Mouse (Mus musculus): Measurements from ENCODE around the gene Ptgir. TPM values are rescaled to one million over a fixed set of nuclear protein-coding genes. Genes with fewer than 3 reads are reported as not detected.
A peak's percentile ranks its signal among the peaks of the same experiment; 100 is the strongest.

The Ptgir gene
- polyA plus RNA-seq, 1 experiment from 2014 or later, result 0.44 TPM

DNA sequence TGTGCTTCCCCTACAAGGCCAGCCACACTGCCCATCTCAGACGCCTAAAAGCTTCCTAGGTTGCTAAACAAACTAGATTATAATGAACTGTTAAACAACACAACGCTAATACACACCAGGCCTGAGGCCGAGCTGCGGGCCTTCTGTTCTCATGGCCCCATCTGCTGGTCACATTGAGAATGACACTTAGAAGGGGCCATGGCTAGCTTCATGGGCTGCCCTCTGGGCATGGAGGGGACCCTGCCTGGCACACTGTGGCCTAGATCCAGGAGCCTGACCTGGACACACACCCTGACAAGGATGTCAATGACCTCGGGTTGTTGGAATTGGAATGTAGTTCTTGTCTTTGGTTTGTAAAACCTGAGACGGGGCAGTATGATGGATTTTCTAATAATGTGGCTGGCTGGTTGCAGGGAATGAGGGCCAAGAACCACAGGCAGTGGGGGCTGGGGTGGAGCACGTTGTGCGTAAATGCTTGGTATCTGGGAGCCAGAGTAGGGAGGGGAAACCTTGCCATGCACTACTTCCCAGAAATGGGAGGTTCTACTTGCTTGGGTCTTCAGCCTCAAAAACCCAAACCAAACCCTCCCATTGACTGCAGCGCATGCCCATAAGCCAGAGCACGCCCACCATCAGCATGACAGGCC lies 7.6 kb downstream of the Ptgir start:
- H3K27ac ChIP-seq (replicated peaks; ENCODE audit: low read depth, low read length), result no peak overlapping the region

DNA sequence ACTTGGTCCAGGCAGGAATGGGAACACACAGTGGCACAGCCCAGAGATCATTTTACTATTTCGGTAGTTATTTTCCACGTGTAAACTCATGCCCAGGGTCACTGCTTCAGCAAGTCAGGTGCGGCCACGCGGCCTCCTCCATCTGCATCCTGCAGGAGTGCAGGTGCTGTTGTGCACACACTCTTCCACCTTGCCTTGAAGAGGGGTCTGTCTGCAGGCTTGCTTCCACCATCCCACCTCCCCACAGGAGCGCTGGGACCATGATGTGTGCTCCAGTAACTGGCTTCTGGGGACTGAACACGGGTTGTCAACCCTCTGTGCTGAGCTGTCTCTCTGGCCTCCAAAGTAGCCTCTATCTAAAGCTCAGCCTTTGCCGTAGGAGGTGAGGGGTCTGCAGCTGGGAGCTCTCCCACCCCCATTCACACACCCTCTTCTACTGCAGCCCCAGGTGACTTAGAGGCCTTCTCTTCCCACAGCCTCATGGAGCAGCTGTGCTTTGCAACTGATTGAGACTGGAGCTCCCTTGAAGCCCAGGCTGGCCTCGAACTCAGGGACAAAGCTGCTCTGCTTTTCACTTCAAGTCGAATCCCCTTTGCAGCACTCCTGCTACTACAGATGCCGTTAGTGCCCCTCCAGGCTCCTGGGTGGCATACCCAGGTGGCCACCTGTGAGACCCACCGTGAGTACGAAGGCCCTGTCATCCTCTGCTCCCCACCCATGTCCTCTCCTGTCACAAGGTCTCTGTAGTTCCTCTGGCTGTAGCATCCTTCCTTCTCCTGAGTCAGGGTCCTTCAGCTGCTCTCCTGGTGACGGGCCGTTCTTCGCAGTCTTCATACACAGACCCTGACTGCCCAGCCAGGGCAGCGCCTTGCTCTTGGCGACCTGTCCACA lies 8.4 kb downstream of the Ptgir start:
- peaks cover 6% of the 10 kb centered on the region for H3K4me1 ChIP-seq (ENCODE audit: control insufficient read depth, insufficient read depth, low read length)
- 84% methylated on average over 18 of the region's 18 CpGs for WGBS
- no peak overlapping the region for H3K9ac ChIP-seq (ENCODE audit: low read length)
- H3K27ac ChIP-seq (replicated peaks; ENCODE audit: low read depth, low read length), result no peak overlapping the region
- DNase-seq (ENCODE audit: low spot score), result no peak
- ATAC-seq (ENCODE audit: insufficient number of reproducible peaks, low FRiP score, low TSS enrichment, low read depth), result no peak
- H3K27me3 ChIP-seq (ENCODE audit: control insufficient read depth, insufficient read depth, low read length), result no peaks in the 10 kb centered on the region
- no peak overlapping the region for H3K4me3 ChIP-seq (ENCODE audit: low read depth, low read length)
- H3K36me3 ChIP-seq (ENCODE audit: control insufficient read depth, insufficient read depth, low read length), result peaks cover 26% of the 10 kb centered on the region
- no peaks in the 10 kb centered on the region for H3K9me3 ChIP-seq (ENCODE audit: control insufficient read depth, low read length)
- no peak overlapping the region for H3K4me2 ChIP-seq (ENCODE audit: low read depth, severe bottlenecking)

More for the DNA sequence above, 7.6 kb downstream of the Ptgir start:
- Histone ChIP-seq H3K27me3 (ENCODE audit: control insufficient read depth, insufficient read depth, low read length) (no peaks in the 10 kb centered on the region), H3K36me3 (ENCODE audit: control insufficient read depth, insufficient read depth, low read length) (peaks cover 22% of the 10 kb centered on the region), H3K9ac (ENCODE audit: low read length) (no peak overlapping the region), H3K4me3 (ENCODE audit: low read depth, low read length) (no peak overlapping the region), H3K9me3 (ENCODE audit: control insufficient read depth, low read length) (no peaks in the 10 kb centered on the region), H3K4me2 (ENCODE audit: low read depth, severe bottlenecking) (no peak overlapping the region), H3K4me1 (ENCODE audit: control insufficient read depth, insufficient read depth, low read length) (peaks cover 6% of the 10 kb centered on the region; the same call in 1 of the 2 replicates)
- peak; percentile 84 for DNase-seq (ENCODE audit: low spot score)
- ATAC-seq (ENCODE audit: insufficient number of reproducible peaks, low FRiP score, low TSS enrichment, low read depth), result peak; percentile 50; the same call in 1 of the 2 replicates
- WGBS, result 42% methylated on average over 10 of the region's 10 CpGs

DNA sequence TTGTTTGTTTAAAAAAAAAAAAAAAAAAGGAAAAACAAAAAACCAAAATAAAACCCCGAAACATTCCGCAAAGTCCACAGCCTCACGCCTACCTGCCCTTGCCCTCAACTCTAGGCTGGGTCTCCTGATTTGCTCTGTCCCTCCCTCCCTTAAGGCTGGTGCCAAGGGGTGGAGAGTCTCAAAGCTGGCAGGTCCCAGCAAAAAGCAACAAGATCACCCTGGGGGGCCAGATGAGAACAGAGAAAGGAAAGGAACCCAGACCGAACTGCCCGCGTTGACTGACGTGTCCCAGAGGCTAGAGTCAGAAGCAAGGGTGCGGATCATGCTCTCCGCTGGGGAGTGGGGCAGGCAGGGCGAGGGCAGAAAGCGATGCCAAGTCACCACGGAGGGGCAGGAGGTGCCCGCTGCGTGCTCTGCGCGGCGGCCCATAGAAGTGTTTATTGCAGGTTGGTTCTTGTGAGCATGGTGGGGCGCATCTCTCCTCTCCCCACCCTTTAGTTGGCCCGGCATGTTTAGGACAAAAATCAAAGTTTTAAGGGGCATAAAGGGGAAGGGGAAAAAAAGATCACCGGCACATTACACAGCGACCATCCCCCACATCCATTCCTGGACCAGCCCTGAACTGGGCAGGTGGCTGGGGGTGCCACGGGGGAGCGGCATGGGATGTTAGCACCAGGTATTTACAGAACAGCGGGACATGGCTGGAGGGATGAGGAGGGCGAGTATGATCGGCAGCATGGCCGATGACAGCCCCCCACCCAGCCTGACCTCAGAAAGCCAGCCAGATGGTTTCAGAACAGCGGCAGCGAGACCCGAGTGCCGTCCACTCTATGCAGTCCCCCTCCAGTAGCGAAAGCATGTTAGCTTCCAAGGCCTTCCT lies 9.4 kb downstream of the Ptgir start:
- DNase-seq (ENCODE audit: low spot score) (no peak), ATAC-seq (ENCODE audit: insufficient number of reproducible peaks, low FRiP score, low TSS enrichment, low read depth) (no peak)
- no peaks in the 10 kb centered on the region for H3K9me3 ChIP-seq (ENCODE audit: control insufficient read depth, low read length)
- WGBS, result 94% methylated on average over 32 of the region's 32 CpGs
- H3K27ac ChIP-seq (replicated peaks; ENCODE audit: low read depth, low read length), result no peak overlapping the region
- H3K4me2 ChIP-seq (ENCODE audit: low read depth, severe bottlenecking), result no peak overlapping the region
- H3K4me3 ChIP-seq (ENCODE audit: low read depth, low read length), result no peak overlapping the region
- H3K4me1 ChIP-seq (ENCODE audit: control insufficient read depth, insufficient read depth, low read length), result peaks cover 10% of the 10 kb centered on the region
- no peak overlapping the region for H3K9ac ChIP-seq (ENCODE audit: low read length)
- H3K36me3 ChIP-seq (ENCODE audit: control insufficient read depth, insufficient read depth, low read length), result peaks cover 26% of the 10 kb centered on the region
- no peaks in the 10 kb centered on the region for H3K27me3 ChIP-seq (ENCODE audit: control insufficient read depth, insufficient read depth, low read length)

DNA sequence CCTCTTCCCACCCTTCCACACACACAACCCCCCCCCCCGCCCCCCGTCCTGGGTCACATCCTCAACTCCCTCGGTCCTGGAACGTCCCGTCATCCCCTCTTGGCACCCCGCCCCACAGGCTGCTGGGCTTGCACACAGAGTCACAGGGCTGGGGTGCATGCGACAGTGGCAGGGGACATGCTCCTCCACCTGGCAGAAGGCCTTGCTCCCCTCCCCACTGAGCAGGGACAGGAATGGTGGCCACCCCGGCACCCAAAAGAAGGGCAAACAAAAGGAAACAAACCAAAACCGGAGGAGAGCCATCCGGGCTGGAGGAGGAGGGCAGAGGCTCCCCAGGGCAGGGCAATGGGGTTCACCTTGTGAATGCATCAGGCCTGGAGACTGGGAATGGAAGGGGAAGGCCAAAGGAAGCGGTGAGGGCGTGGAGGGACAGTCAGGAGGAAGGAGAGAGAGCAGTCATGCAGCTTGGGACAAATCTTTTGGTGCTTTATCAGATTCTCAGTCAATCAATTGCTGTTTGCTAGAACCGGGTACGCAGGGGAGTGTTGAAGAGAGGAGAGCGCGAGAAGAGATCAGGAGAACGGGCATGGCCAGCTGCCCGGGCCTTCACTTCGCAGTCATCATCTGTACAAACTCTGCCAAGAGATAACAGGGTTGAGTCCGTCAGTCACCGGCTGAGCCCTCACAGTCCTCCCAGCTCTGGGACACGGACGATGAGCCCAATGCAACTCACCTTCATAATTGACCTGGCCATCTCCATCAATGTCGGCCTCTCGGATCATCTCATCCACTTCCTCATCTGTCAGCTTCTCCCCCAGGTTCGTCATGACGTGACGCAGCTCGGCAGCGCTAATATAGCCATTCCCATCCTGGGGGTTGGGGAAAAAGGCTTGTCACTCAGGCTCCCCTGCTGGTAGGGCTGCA lies 10.3 kb downstream of the Ptgir start:
- Histone ChIP-seq H3K4me2 (ENCODE audit: low read depth, severe bottlenecking) (no peak overlapping the region), H3K36me3 (ENCODE audit: control insufficient read depth, insufficient read depth, low read length) (peaks cover 26% of the 10 kb centered on the region), H3K27ac (replicated peaks; ENCODE audit: low read depth, low read length) (no peak overlapping the region), H3K9me3 (ENCODE audit: control insufficient read depth, low read length) (no peaks in the 10 kb centered on the region), H3K4me1 (ENCODE audit: control insufficient read depth, insufficient read depth, low read length) (peaks cover 19% of the 10 kb centered on the region), H3K4me3 (ENCODE audit: low read depth, low read length) (no peak overlapping the region), H3K27me3 (ENCODE audit: control insufficient read depth, insufficient read depth, low read length) (no peaks in the 10 kb centered on the region), H3K9ac (ENCODE audit: low read length) (peak overlapping the region; percentile 12; the same call in 1 of the 2 replicates)
- 86% methylated on average over 29 of the region's 30 CpGs for WGBS
- DNase-seq (ENCODE audit: low spot score), result no peak
- no peak for ATAC-seq (ENCODE audit: insufficient number of reproducible peaks, low FRiP score, low TSS enrichment, low read depth)

DNA sequence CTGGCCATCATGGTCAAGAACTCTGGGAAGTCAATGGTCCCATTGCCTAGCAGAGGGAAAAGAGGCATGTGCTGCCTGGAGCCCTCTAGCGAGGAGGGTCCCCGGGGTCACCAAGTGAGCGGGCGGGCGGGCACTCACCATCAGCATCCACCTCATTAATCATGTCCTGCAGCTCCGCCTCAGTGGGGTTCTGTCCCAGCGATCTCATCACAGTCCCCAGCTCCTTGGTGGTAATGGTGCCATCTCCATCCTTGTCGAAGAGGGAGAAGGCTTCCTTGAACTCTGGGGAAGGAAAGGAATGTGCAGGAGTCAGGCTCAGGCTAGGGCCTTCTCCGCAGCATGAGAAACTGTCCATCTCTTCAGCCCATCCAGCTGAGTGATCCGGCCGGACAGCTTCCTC lies 11.2 kb downstream of the Ptgir start:
- Histone ChIP-seq H3K4me3 (ENCODE audit: low read depth, low read length) (no peak overlapping the region), H3K4me2 (ENCODE audit: low read depth, severe bottlenecking) (no peak overlapping the region), H3K4me1 (ENCODE audit: control insufficient read depth, insufficient read depth, low read length) (peaks cover 27% of the 10 kb centered on the region), H3K9me3 (ENCODE audit: control insufficient read depth, low read length) (no peaks in the 10 kb centered on the region), H3K36me3 (ENCODE audit: control insufficient read depth, insufficient read depth, low read length) (peaks cover 26% of the 10 kb centered on the region), H3K27ac (replicated peaks; ENCODE audit: low read depth, low read length) (no peak overlapping the region), H3K9ac (ENCODE audit: low read length) (no peak overlapping the region), H3K27me3 (ENCODE audit: control insufficient read depth, insufficient read depth, low read length) (no peaks in the 10 kb centered on the region)
- DNase-seq (ENCODE audit: low spot score), result no peak
- 69% methylated on average over 11 of the region's 11 CpGs for WGBS
- ATAC-seq (ENCODE audit: insufficient number of reproducible peaks, low FRiP score, low TSS enrichment, low read depth), result no peak

DNA sequence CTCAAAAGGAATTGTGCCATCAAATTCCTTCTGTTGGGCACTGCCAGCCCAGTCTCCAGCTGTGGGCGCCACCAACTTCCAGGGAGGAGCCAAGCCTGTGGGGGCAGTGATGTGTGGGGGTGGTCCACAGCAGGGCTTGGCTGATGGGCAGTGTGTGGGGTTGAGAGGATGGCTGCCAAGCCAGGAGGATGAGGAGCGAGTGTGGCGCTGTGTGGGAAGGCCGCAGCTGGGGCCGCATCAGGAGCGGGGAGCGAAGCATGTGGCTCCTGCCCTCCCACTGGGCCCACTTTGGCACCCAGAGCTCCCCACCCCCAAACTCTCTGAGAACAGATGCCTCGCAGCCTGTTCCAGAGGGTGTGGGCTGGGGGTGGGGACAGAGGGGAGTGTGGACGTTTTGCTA lies 11.7 kb downstream of the Ptgir start:
- 88% methylated on average over 9 of the region's 9 CpGs for WGBS
- Histone ChIP-seq H3K4me1 (ENCODE audit: control insufficient read depth, insufficient read depth, low read length) (peaks cover 31% of the 10 kb centered on the region), H3K27me3 (ENCODE audit: control insufficient read depth, insufficient read depth, low read length) (no peaks in the 10 kb centered on the region), H3K9me3 (ENCODE audit: control insufficient read depth, low read length) (no peaks in the 10 kb centered on the region), H3K27ac (replicated peaks; ENCODE audit: low read depth, low read length) (no peak overlapping the region), H3K4me2 (ENCODE audit: low read depth, severe bottlenecking) (no peak overlapping the region), H3K36me3 (ENCODE audit: control insufficient read depth, insufficient read depth, low read length) (peaks cover 26% of the 10 kb centered on the region), H3K9ac (ENCODE audit: low read length) (no peak overlapping the region), H3K4me3 (ENCODE audit: low read depth, low read length) (no peak overlapping the region)
- no peak for DNase-seq (ENCODE audit: low spot score)
- ATAC-seq (ENCODE audit: insufficient number of reproducible peaks, low FRiP score, low TSS enrichment, low read depth), result no peak

DNA sequence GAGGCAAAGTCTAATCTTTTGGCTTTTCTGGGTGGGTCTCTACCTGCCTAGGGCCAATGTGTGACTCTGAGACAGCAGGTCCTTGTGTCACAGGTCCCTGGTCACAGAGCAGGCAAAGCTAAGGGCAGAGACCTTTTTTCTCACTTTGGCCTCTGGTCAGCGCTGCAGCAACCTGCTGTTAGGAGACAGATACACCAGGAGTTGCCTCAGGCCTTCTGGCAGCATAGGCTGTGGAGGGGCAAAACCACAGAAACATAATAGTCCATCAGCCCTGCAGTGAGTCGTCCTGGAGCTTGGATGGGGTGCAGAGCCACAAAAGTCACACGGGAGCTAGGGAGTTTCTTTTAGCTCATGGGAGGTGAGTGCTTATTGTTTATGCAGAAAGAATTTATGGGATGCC lies 12.4 kb downstream of the Ptgir start:
- WGBS, result 82% methylated on average over 3 of the region's 3 CpGs
- no peak overlapping the region for H3K4me3 ChIP-seq (ENCODE audit: low read depth, low read length)
- no peaks in the 10 kb centered on the region for H3K27me3 ChIP-seq (ENCODE audit: control insufficient read depth, insufficient read depth, low read length)
- DNase-seq (ENCODE audit: low spot score), result no peak
- H3K27ac ChIP-seq (replicated peaks; ENCODE audit: low read depth, low read length), result no peak overlapping the region
- H3K36me3 ChIP-seq (ENCODE audit: control insufficient read depth, insufficient read depth, low read length), result peaks cover 26% of the 10 kb centered on the region
- H3K4me2 ChIP-seq (ENCODE audit: low read depth, severe bottlenecking), result no peak overlapping the region
- no peak overlapping the region for H3K9ac ChIP-seq (ENCODE audit: low read length)
- H3K4me1 ChIP-seq (ENCODE audit: control insufficient read depth, insufficient read depth, low read length), result peaks cover 31% of the 10 kb centered on the region
- no peak for ATAC-seq (ENCODE audit: insufficient number of reproducible peaks, low FRiP score, low TSS enrichment, low read depth)
- no peaks in the 10 kb centered on the region for H3K9me3 ChIP-seq (ENCODE audit: control insufficient read depth, low read length)

Data from limb, embryonic 11.5 days (tissue).